Mouse (Mus musculus): ENCODE measurements around the gene Ahcyl2. TPM values are rescaled to one million over a fixed set of nuclear protein-coding genes. Genes with fewer than 3 reads are reported as not detected.
A peak's percentile ranks its signal among the peaks of the same experiment; 100 is the strongest.

Ahcyl2 gene
- polyA plus RNA-seq, 1 experiment from 2014 or later: 5.8 TPM

DNA sequence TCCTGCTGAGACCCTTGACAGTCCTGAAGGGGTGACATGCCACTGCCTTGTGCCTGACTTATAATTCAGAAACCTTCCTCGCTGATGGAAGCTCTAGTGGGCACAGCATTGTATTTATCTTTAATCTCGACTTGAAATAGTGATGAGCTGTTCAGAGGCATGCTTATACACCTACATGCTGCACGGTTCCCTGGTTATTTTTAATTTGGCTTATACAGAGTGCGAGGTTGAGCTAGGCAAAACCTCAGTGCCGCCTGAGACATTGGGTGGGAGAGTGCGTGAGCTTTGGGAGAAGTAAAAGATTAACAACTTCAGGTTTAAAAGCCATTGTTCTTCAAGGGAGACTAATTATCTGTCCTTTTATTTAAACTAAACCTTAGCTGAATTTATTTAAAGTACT lies 115.1 kb downstream of the Ahcyl2 start:
- Histone ChIP-seq H3K4me2 (no peak overlapping the region), H3K9me3 (replicated peaks) (no peaks in the 10 kb centered on the region), H3K9ac (no peak overlapping the region), H3K4me3 (no peak overlapping the region), H3K27me3 (no peaks in the 10 kb centered on the region), H3K4me1 (replicated peaks) (peaks cover 31% of the 10 kb centered on the region), H3K27ac (peak overlapping the region; percentile 92), H3K36me3 (0 out of 2 replicates have a peak, but pooled peaks cover 5% of the 10 kb centered on the region)
- 61% methylated on average over 6 of the region's 6 CpGs for WGBS
- ATAC-seq (replicated peaks; ENCODE audit: insufficient number of reproducible peaks, insufficient read depth, low FRiP score, low read depth): no peak

GRCm38 (mm10) chr6:29891151-29891550 lies 123.3 kb downstream of the Ahcyl2 start:
- Histone ChIP-seq H3K27me3 (no peaks in the 10 kb centered on the region), H3K4me3 (no peak overlapping the region), H3K4me2 (no peak overlapping the region), H3K36me3 (peaks cover 2% of the 10 kb centered on the region; the same call in 1 of the 2 replicates), H3K9ac (no peak overlapping the region), H3K27ac (0 out of 2 replicates have a peak overlapping the region, but pooled peaks have one; percentile 1), H3K4me1 (replicated peaks) (no peaks in the 10 kb centered on the region), H3K9me3 (replicated peaks) (no peaks in the 10 kb centered on the region)
- WGBS: 69% methylated on average over 11 of the region's 11 CpGs
- no peak for ATAC-seq (replicated peaks; ENCODE audit: insufficient number of reproducible peaks, insufficient read depth, low FRiP score, low read depth)

DNA sequence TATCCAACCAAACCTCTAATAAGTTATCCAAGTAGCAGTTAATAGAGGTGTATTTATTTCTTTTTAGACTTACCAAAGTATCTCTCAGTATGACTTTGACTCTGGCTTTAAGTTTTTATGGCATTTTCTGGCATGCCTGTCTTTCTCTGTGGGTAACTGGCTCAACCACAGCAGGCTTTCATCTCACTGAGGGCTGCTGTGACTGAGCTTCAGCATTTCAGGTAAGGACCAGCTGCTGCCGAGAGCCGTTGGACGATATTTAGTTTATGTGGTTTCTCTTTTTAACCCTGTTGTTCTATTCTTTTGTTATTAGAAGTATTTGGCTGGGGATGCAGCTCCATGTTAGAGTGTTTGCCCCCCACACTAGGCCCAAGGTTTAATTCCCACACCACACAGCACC lies 129.2 kb downstream of the Ahcyl2 start:
- no peak for ATAC-seq (replicated peaks; ENCODE audit: insufficient number of reproducible peaks, insufficient read depth, low FRiP score, low read depth)
- H3K4me2 ChIP-seq: no peak overlapping the region
- no peak overlapping the region for H3K9ac ChIP-seq

GRCm38 (mm10) chr6:29901450-29901849 lies 133.6 kb downstream of the Ahcyl2 start:
- 95% methylated on average over 1 of the region's 1 CpGs for WGBS
- Histone ChIP-seq H3K4me3 (no peak overlapping the region), H3K9ac (no peak overlapping the region), H3K4me1 (replicated peaks) (peaks cover 32% of the 10 kb centered on the region), H3K4me2 (no peak overlapping the region), H3K9me3 (replicated peaks) (no peaks in the 10 kb centered on the region), H3K36me3 (peaks cover 2% of the 10 kb centered on the region), H3K27me3 (no peaks in the 10 kb centered on the region), H3K27ac (no peak overlapping the region)
- ATAC-seq (replicated peaks; ENCODE audit: insufficient number of reproducible peaks, insufficient read depth, low FRiP score, low read depth): no peak

More for the DNA sequence above, 129.2 kb downstream of the Ahcyl2 start:
- Histone ChIP-seq H3K9me3 (replicated peaks) (no peaks in the 10 kb centered on the region), H3K27me3 (no peaks in the 10 kb centered on the region), H3K27ac (no peak overlapping the region; the same call in 1 of the 2 replicates), H3K4me1 (replicated peaks) (0 out of 2 replicates have a peak, but pooled peaks cover 4% of the 10 kb centered on the region), H3K36me3 (peaks cover 5% of the 10 kb centered on the region), H3K4me3 (no peak overlapping the region)
- 91% methylated on average over 3 of the region's 3 CpGs for WGBS

DNA sequence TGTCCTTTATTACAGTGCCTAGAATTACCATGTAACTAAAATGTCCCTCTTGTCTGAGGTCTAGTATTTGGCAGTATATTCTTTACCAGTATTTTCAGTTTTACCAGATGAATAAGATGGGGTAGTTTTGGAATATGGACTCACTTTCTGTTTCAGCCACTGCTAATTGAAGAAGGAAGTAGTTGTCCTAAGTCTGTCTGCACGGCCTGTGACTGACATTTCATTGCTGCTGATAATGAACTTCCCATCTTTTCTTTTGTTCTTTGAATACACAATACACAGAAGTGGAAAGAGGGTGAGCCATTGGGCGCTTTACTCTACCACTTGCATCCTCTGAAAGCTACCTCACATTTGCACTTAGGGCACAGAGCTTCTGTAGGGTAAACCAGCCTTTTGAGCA lies 134.4 kb downstream of the Ahcyl2 start:
- no peak overlapping the region for H3K4me2 ChIP-seq
- 60% methylated on average over 2 of the region's 2 CpGs for WGBS
- no peaks in the 10 kb centered on the region for H3K27me3 ChIP-seq
- H3K4me3 ChIP-seq: no peak overlapping the region
- no peak for ATAC-seq (replicated peaks; ENCODE audit: insufficient number of reproducible peaks, insufficient read depth, low FRiP score, low read depth)
- H3K36me3 ChIP-seq: no peaks in the 10 kb centered on the region; the same call in 1 of the 2 replicates
- no peak overlapping the region for H3K9ac ChIP-seq
- peak overlapping the region; percentile 97 for H3K27ac ChIP-seq
- no peaks in the 10 kb centered on the region for H3K9me3 ChIP-seq (replicated peaks)
- peaks cover 32% of the 10 kb centered on the region for H3K4me1 ChIP-seq (replicated peaks)

DNA sequence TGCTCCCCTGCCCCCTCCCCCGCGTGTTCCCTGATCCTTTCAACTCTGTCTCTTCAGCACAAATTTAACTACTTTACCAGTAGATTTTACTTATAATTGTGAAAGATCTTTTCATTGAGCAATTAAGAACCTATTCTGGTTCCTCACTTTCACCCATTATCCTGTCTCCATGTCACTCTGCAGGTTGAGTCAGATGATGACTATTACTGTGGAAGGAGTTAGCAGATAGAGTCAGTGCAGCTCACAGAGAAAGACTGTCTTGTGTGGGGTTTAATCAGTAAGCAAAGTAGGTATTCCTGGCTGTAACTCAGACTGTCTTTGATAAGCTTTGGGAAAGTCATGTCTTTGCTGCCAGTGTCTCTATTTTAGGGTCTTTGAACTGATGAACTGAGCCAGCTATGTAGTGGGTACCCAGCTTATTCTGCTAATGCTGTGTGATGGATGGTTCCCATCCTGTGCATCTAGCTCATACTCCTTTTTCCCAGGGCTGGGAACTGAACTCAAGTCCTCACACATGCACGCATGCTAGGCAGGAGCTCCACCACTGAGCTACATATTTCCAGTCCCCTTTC lies 135.6 kb downstream of the Ahcyl2 start:
- peak; percentile 55; the same call in 1 of the 2 replicates for ATAC-seq (replicated peaks; ENCODE audit: insufficient number of reproducible peaks, insufficient read depth, low FRiP score, low read depth)
- 79% methylated on average over 3 of the region's 3 CpGs for WGBS
- H3K4me2 ChIP-seq: peak overlapping the region; percentile 32

GRCm38 (mm10) chr6:29904281-29904680 lies 136.5 kb downstream of the Ahcyl2 start:
- Histone ChIP-seq H3K27me3 (no peaks in the 10 kb centered on the region), H3K4me3 (no peak overlapping the region), H3K9ac (peak overlapping the region; percentile 19; the same call in 1 of the 2 replicates), H3K4me2 (no peak overlapping the region; the same call in 1 of the 2 replicates), H3K4me1 (replicated peaks) (peaks cover 32% of the 10 kb centered on the region), H3K27ac (peak overlapping the region; percentile 97), H3K9me3 (replicated peaks) (no peaks in the 10 kb centered on the region), H3K36me3 (no peaks in the 10 kb centered on the region; the same call in 1 of the 2 replicates)
- WGBS: 28% methylated on average over 3 of the region's 3 CpGs
- ATAC-seq (replicated peaks; ENCODE audit: insufficient number of reproducible peaks, insufficient read depth, low FRiP score, low read depth): peak; percentile 88

More for the DNA sequence above, 135.6 kb downstream of the Ahcyl2 start:
- Histone ChIP-seq H3K4me3 (no peak overlapping the region), H3K27me3 (no peaks in the 10 kb centered on the region), H3K36me3 (no peaks in the 10 kb centered on the region; the same call in 1 of the 2 replicates), H3K4me1 (replicated peaks) (peaks cover 32% of the 10 kb centered on the region), H3K9me3 (replicated peaks) (no peaks in the 10 kb centered on the region), H3K9ac (no peak overlapping the region), H3K27ac (peak overlapping the region; percentile 97)

DNA sequence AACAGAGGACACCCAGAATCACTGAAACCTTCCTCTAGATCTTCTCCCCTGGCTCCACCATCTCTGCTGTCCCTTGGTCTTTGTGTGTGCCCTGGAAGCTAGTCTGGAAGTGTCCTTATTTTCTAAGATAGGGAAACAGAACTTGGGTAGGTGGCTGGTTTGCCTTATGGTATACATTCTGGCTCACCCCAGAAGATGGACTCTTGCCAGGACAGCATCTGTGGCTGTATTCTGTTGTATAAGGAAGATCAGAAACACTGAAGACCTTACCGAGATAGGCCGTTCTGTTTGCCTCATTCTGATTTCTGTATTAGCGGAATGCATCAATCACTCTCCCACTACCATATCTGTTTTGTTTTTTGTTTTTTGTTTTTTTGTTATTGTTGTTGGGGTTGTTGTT lies 142.8 kb downstream of the Ahcyl2 start:
- H3K9ac ChIP-seq: no peak overlapping the region
- H3K27ac ChIP-seq: no peak overlapping the region
- H3K4me3 ChIP-seq: no peak overlapping the region
- WGBS: 88% methylated on average over 3 of the region's 3 CpGs
- ATAC-seq (replicated peaks; ENCODE audit: insufficient number of reproducible peaks, insufficient read depth, low FRiP score, low read depth): no peak
- no peaks in the 10 kb centered on the region; the same call in 1 of the 2 replicates for H3K36me3 ChIP-seq
- no peaks in the 10 kb centered on the region for H3K27me3 ChIP-seq
- H3K9me3 ChIP-seq (replicated peaks): no peaks in the 10 kb centered on the region
- no peaks in the 10 kb centered on the region for H3K4me1 ChIP-seq (replicated peaks)
- H3K4me2 ChIP-seq: no peak overlapping the region

- no peak overlapping the region for H3K27ac ChIP-seq
- ATAC-seq (replicated peaks; ENCODE audit: insufficient number of reproducible peaks, insufficient read depth, low FRiP score, low read depth): no peak
- H3K4me2 ChIP-seq: no peak overlapping the region
- H3K9ac ChIP-seq: no peak overlapping the region
- 50% methylated on average over 1 of the region's 1 CpGs for WGBS
- peaks cover 6% of the 10 kb centered on the region for H3K4me1 ChIP-seq (replicated peaks)
- H3K36me3 ChIP-seq: no peaks in the 10 kb centered on the region; the same call in 1 of the 2 replicates
- no peaks in the 10 kb centered on the region for H3K27me3 ChIP-seq
- H3K4me3 ChIP-seq: no peak overlapping the region
- H3K9me3 ChIP-seq (replicated peaks): no peaks in the 10 kb centered on the region
Measured at GRCm38 (mm10) chr6:29913673-29914072, 145.9 kb downstream of the Ahcyl2 start.

DNA sequence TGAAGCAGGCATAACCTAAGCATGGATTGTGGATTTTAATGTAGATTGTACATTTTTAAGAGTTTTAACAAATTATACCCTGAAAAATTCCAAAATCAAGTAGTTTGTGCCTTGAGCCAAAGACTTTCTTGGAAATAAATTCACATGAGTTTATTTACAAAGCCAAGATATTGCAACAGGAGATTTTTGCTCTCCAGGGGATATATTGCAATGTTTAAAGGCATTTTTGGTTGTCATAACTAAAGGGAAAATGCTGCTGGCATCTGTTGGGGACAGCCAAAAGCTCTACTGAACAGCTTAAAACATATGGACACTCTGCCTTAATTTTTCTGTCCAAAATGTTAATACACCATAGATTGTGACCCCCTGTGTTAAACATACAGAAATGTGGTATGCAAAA lies 146.3 kb downstream of the Ahcyl2 start:
- no peak overlapping the region for H3K27ac ChIP-seq
- peaks cover 6% of the 10 kb centered on the region for H3K4me1 ChIP-seq (replicated peaks)
- no peaks in the 10 kb centered on the region for H3K9me3 ChIP-seq (replicated peaks)
- no peak overlapping the region for H3K9ac ChIP-seq
- ATAC-seq (replicated peaks; ENCODE audit: insufficient number of reproducible peaks, insufficient read depth, low FRiP score, low read depth): no peak
- no peaks in the 10 kb centered on the region for H3K36me3 ChIP-seq
- H3K27me3 ChIP-seq: no peaks in the 10 kb centered on the region
- H3K4me3 ChIP-seq: no peak overlapping the region
- H3K4me2 ChIP-seq: no peak overlapping the region

GRCm38 (mm10) chr6:29915836-29916235 lies 148.0 kb downstream of the Ahcyl2 start:
- H3K27me3 ChIP-seq: no peaks in the 10 kb centered on the region
- H3K9ac ChIP-seq: no peak overlapping the region
- 46% methylated on average over 9 of the region's 9 CpGs for WGBS
- H3K9me3 ChIP-seq (replicated peaks): no peaks in the 10 kb centered on the region
- no peak overlapping the region for H3K27ac ChIP-seq
- peak overlapping the region; percentile 71; the same call in 1 of the 2 replicates for H3K4me3 ChIP-seq
- no peaks in the 10 kb centered on the region for H3K36me3 ChIP-seq
- H3K4me2 ChIP-seq: peak overlapping the region; percentile 85
- ATAC-seq (replicated peaks; ENCODE audit: insufficient number of reproducible peaks, insufficient read depth, low FRiP score, low read depth): no peak
- peaks cover 13% of the 10 kb centered on the region for H3K4me1 ChIP-seq (replicated peaks)

Data from heart, embryonic 15.5 days (tissue).